Mouse (Mus musculus) heart, postnatal 0 days (tissue): ENCODE results near the gene Ints13. TPM values are rescaled to one million over a fixed set of nuclear protein-coding genes. Genes with fewer than 3 reads are reported as not detected.

Source experiments
- ATAC-seq: fragments of 200-750 bp; cut with Nextera tagmentation; 2 replicates; pipeline ENCODE4 v1.8.0; 2017; ENCODE audit warnings: low read depth, moderate number of reproducible peaks, moderate library complexity; ENCODE audit not compliant: insufficient read depth
- DNase-seq: peaks from one replicate; pipeline ENCODE4 v3.0.0-alpha.2; 2016; ENCODE audit warnings: low spot score
- H3K27ac ChIP-seq: fragments of 300-500 bp; sonication (generic); 2 replicates; pipeline ENCODE4 v1.5.1; 2014; ENCODE audit warnings: low read depth, mild to moderate bottlenecking
- H3K27me3 ChIP-seq: fragments of 300-500 bp; sonication (generic); 2 replicates; pipeline ENCODE4 v1.6.1; 2014; ENCODE audit warnings: low read length, mixed read lengths; ENCODE audit not compliant: control insufficient read depth, insufficient read depth
- H3K36me3 ChIP-seq: fragments of 300-500 bp; sonication (generic); replicated peaks from 2 replicates; pipeline ENCODE4 v1.6.1; 2014; ENCODE audit warnings: low read length, mixed read lengths; ENCODE audit not compliant: control insufficient read depth, insufficient read depth
- H3K4me1 ChIP-seq: fragments of 300-500 bp; sonication (generic); 2 replicates; pipeline ENCODE4 v1.6.1; 2014; ENCODE audit warnings: antibody characterized with exemption; ENCODE audit not compliant: control insufficient read depth, insufficient read depth
- H3K4me2 ChIP-seq: fragments of 300-500 bp; sonication (generic); 2 replicates; pipeline ENCODE4 v1.6.1; 2014; ENCODE audit warnings: low read depth, mild to moderate bottlenecking, low read length, moderate library complexity
- H3K4me3 ChIP-seq: fragments of 300-500 bp; sonication (generic); 2 replicates; pipeline ENCODE4 v1.5.1; 2014; ENCODE audit warnings: low read depth, low read length
- H3K9ac ChIP-seq: fragments of 300-500 bp; sonication (generic); replicated peaks from 2 replicates; pipeline ENCODE4 v1.6.1; 2014; ENCODE audit warnings: low read depth, low read length, mixed read lengths
- H3K9me3 ChIP-seq: fragments of 300-500 bp; sonication (generic); replicated peaks from 2 replicates; pipeline ENCODE4 v1.6.1; 2016; ENCODE audit warnings: low read length; ENCODE audit not compliant: control insufficient read depth
- CTCF ChIP-seq: IDR thresholded peaks from 2 replicates; pipeline ENCODE4 v1.5.1; 2016; ENCODE audit warnings: antibody characterized with exemption, control low read depth, low read depth
- EP300 ChIP-seq: IDR thresholded peaks from 2 replicates; pipeline ENCODE4 v1.6.1; 2016; ENCODE audit warnings: antibody characterized with exemption, low read depth
- WGBS: fragments of 180-500 bp; shearing (Covaris S2); extraction: QIAGEN DNeasy Blood & Tissue Kit; methylation state at CpG from one replicate; pipeline ENCODE4 v1.1.7; 2014; 5-methylcytosine and 5-hydroxymethylcytosine counted together
- polyA plus RNA-seq: library from polyadenylated mRNA; unstranded; fragments of >200 nt; fragmentation: Nextera tagmentation; extraction: Ambion mirVana; gene quantifications from 2 replicates; pipeline ENCODE4 v1.2.1, GENCODE M21; 2015
- total RNA-seq: library from RNA; depleted of rRNA; stranded (reverse); fragments of >200 nt; gene quantifications from 2 replicates; pipeline ENCODE4 v1.2.3, GENCODE M21; 2014; ENCODE audit warnings: low replicate concordance

The Ints13 gene
- total and polyA plus RNA-seq, 2 experiments from 2014 or later, result 24.4 to 29.3 TPM

- DNase-seq, result no peak
- 92% methylated on average over 5 of the region's 5 CpGs for WGBS
These were observed 35.1 kb upstream of the Ints13 start for GRCm38 (mm10) chr6:146612736-146613135.

GRCm38 (mm10) chr6:146611897-146612296 is 34.3 kb upstream of the Ints13 start:
- Histone ChIP-seq H3K9me3 (no peaks in the 10 kb centered on the region), H3K27ac (no peak overlapping the region), H3K36me3 (peaks cover 80% of the 10 kb centered on the region), H3K4me2 (no peak overlapping the region), H3K4me1 (no peaks in the 10 kb centered on the region), H3K9ac (no peak overlapping the region), H3K27me3 (no peaks in the 10 kb centered on the region), H3K4me3 (no peak overlapping the region)
- DNase-seq, result no peak
- 93% methylated on average over 7 of the region's 7 CpGs for WGBS
- no peak for ATAC-seq
- TF ChIP-seq EP300, result no peak
- no peak for TF ChIP-seq CTCF

More at GRCm38 (mm10) chr6:146612736-146613135, 35.1 kb upstream of the Ints13 start:
- H3K4me3 ChIP-seq, result no peak overlapping the region
- H3K27ac ChIP-seq, result no peak overlapping the region
- ATAC-seq, result no peak
- H3K4me2 ChIP-seq, result no peak overlapping the region
- H3K36me3 ChIP-seq, result peaks cover 80% of the 10 kb centered on the region
- no peaks in the 10 kb centered on the region for H3K9me3 ChIP-seq
- H3K4me1 ChIP-seq, result no peaks in the 10 kb centered on the region
- H3K9ac ChIP-seq, result no peak overlapping the region
- TF ChIP-seq EP300 (no peak), CTCF (no peak)
- no peaks in the 10 kb centered on the region for H3K27me3 ChIP-seq

- DNase-seq (no peak), ATAC-seq (no peak)
- TF ChIP-seq CTCF, result no peak
- no peak for TF ChIP-seq EP300
- H3K9me3 ChIP-seq, result no peaks in the 10 kb centered on the region
- H3K9ac ChIP-seq, result no peak overlapping the region
- no peak overlapping the region for H3K27ac ChIP-seq
- WGBS, result 91% methylated on average over 6 of the region's 6 CpGs
- peaks cover 80% of the 10 kb centered on the region for H3K36me3 ChIP-seq
- H3K4me1 ChIP-seq, result no peaks in the 10 kb centered on the region
- no peaks in the 10 kb centered on the region for H3K27me3 ChIP-seq
- H3K4me2 ChIP-seq, result no peak overlapping the region
- H3K4me3 ChIP-seq, result no peak overlapping the region
These were observed 33.8 kb upstream of the Ints13 start for GRCm38 (mm10) chr6:146611385-146611784.

- Histone ChIP-seq H3K9me3 (no peaks in the 10 kb centered on the region), H3K4me1 (no peaks in the 10 kb centered on the region), H3K9ac (no peak overlapping the region), H3K4me2 (no peak overlapping the region), H3K4me3 (no peak overlapping the region), H3K27ac (no peak overlapping the region), H3K27me3 (no peaks in the 10 kb centered on the region), H3K36me3 (peaks cover 91% of the 10 kb centered on the region)
- WGBS, result 77% methylated on average over 10 of the region's 10 CpGs
- DNase-seq, result no peak
- no peak for ATAC-seq
- TF ChIP-seq CTCF (no peak), EP300 (no peak)
These were observed 26.0 kb upstream of the Ints13 start for GRCm38 (mm10) chr6:146603651-146604050.

- no peak for ATAC-seq
- Histone ChIP-seq H3K4me1 (no peaks in the 10 kb centered on the region), H3K36me3 (peaks cover 83% of the 10 kb centered on the region), H3K9ac (no peak overlapping the region), H3K9me3 (no peaks in the 10 kb centered on the region), H3K4me3 (no peak overlapping the region), H3K27ac (no peak overlapping the region), H3K27me3 (no peaks in the 10 kb centered on the region), H3K4me2 (no peak overlapping the region)
- TF ChIP-seq EP300 (no peak), CTCF (no peak)
- 76% methylated on average over 4 of the region's 4 CpGs for WGBS
- no peak for DNase-seq
These were observed 25.0 kb upstream of the Ints13 start for GRCm38 (mm10) chr6:146602601-146603000.

- WGBS, result 87% methylated on average over 5 of the region's 5 CpGs
- Histone ChIP-seq H3K36me3 (peaks cover 46% of the 10 kb centered on the region), H3K4me2 (no peak overlapping the region), H3K27me3 (no peaks in the 10 kb centered on the region), H3K9me3 (no peaks in the 10 kb centered on the region), H3K4me3 (no peak overlapping the region), H3K9ac (no peak overlapping the region), H3K27ac (no peak overlapping the region), H3K4me1 (no peaks in the 10 kb centered on the region)
- TF ChIP-seq EP300, result no peak
- no peak for TF ChIP-seq CTCF
- no peak for ATAC-seq
- no peak for DNase-seq
These were observed 7.5 kb upstream of the Ints13 start for GRCm38 (mm10) chr6:146585134-146585533.
